Mouse (Mus musculus) hindbrain, embryonic 16.5 days (tissue): ENCODE results near the gene Matk. TPM values are rescaled to one million over a fixed set of nuclear protein-coding genes. Genes with fewer than 3 reads are reported as not detected.
A peak's percentile ranks its signal among the peaks of the same experiment; 100 is the strongest.
"Not testable (repeated sequence)": the region's sequence is repeated elsewhere in the genome, so short reads cannot be mapped to it uniquely, and the experiment has no call there.

Source experiments
- ATAC-seq: fragments of 200-750 bp; cut with Nextera tagmentation; 2 replicates; pipeline ENCODE4 v1.8.0; 2017; ENCODE audit warnings: moderate TSS enrichment, moderate library complexity
- H3K27ac ChIP-seq: fragments of 300-500 bp; sonication (generic); 2 replicates; pipeline ENCODE4 v1.5.1; 2014; ENCODE audit warnings: low read depth, mild to moderate bottlenecking, control low read depth, low read length, moderate library complexity
- H3K27me3 ChIP-seq: fragments of 300-500 bp; sonication (generic); replicated peaks from 2 replicates; pipeline ENCODE4 v1.6.1; 2014; ENCODE audit warnings: low read length; ENCODE audit not compliant: control insufficient read depth, insufficient read depth
- H3K36me3 ChIP-seq: fragments of 300-500 bp; sonication (generic); 2 replicates; pipeline ENCODE4 v1.6.1; 2014; ENCODE audit warnings: mild to moderate bottlenecking, low read length, moderate library complexity, mixed read lengths; ENCODE audit not compliant: control insufficient read depth, insufficient read depth
- H3K4me1 ChIP-seq: fragments of 300-500 bp; sonication (generic); 2 replicates; pipeline ENCODE4 v1.6.1; 2014; ENCODE audit warnings: low read depth, low read length; ENCODE audit not compliant: control insufficient read depth, insufficient read depth
- H3K4me2 ChIP-seq: fragments of 300-500 bp; sonication (generic); 2 replicates; pipeline ENCODE4 v1.6.1; 2014; ENCODE audit warnings: mild to moderate bottlenecking, low read length, control low read depth, moderate library complexity
- H3K4me3 ChIP-seq: fragments of 300-500 bp; sonication (generic); 2 replicates; pipeline ENCODE4 v1.5.1; 2014; ENCODE audit warnings: mild to moderate bottlenecking, low read length, control low read depth, moderate library complexity
- H3K9ac ChIP-seq: fragments of 300-500 bp; sonication (generic); 2 replicates; pipeline ENCODE4 v1.6.1; 2014; ENCODE audit warnings: low read depth, mild to moderate bottlenecking, control low read depth, low read length, moderate library complexity
- H3K9me3 ChIP-seq: fragments of 300-500 bp; sonication (generic); 2 replicates; pipeline ENCODE4 v1.6.1; 2014; ENCODE audit warnings: mild to moderate bottlenecking, low read length, moderate library complexity; ENCODE audit not compliant: control insufficient read depth
- WGBS: fragments of 180-500 bp; shearing (Covaris S2); extraction: QIAGEN DNeasy Blood & Tissue Kit; methylation state at CpG from one replicate; pipeline ENCODE4 v1.1.7; 2014; 5-methylcytosine and 5-hydroxymethylcytosine counted together
- polyA plus RNA-seq: library from polyadenylated mRNA; unstranded; fragments of >200 nt; fragmentation: Nextera tagmentation; extraction: Ambion mirVana; gene quantifications from 2 replicates; pipeline ENCODE4 v1.2.1, GENCODE M21; 2015

Gene Matk
- polyA plus RNA-seq, 1 experiment from 2014 or later, result 72.8 TPM

DNA sequence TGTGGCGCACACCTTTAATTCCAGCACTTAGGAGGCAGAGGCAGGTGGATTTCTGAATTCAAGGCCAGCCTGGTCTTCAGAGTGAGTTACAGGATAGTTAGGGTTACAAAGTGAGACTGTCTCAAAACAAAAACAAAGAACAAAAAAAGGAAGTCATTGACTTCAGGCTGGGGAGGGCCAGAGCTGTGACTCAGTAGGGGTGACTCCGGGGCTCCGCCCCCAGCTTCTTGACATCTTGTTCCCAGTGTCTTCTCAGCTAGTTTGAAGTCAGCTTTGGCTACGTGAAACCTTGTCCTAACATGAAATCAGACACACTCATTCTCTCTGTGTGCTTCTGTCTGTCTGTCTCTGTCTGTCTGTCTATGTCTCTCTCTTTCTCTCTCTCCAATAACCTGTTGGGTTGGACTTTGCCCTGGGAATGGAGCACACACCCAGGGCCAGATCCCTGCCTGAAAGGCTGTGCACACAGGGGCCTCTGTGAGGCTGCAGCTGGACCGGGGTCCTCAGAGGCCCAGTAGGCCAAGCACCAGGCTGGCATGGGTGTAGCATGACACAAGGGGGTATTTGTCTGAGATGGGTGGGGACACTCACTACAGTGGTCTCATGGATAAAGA, 31.2 kb upstream of the Matk start:
- H3K9ac ChIP-seq, result no peak overlapping the region
- no peaks in the 10 kb centered on the region for H3K9me3 ChIP-seq
- no peak for ATAC-seq
- no peaks in the 10 kb centered on the region for H3K4me1 ChIP-seq
- H3K36me3 ChIP-seq, result peaks cover 30% of the 10 kb centered on the region
- no peaks in the 10 kb centered on the region for H3K27me3 ChIP-seq
- 83% methylated on average over 5 of the region's 5 CpGs for WGBS
- no peak overlapping the region for H3K4me3 ChIP-seq
- H3K4me2 ChIP-seq, result no peak overlapping the region
- H3K27ac ChIP-seq, result no peak overlapping the region

- H3K9me3 ChIP-seq, H3K27me3 ChIP-seq, H3K4me1 ChIP-seq, H3K9ac ChIP-seq, H3K4me2 ChIP-seq, ATAC-seq, H3K27ac ChIP-seq, H3K4me3 ChIP-seq: not testable (repeated sequence)
- WGBS, result 77% methylated on average over 2 of the region's 2 CpGs
- peaks cover 17% of the 10 kb centered on the region; the same call in 1 of the 2 replicates for H3K36me3 ChIP-seq
These were observed 29.0 kb upstream of the Matk start for GRCm38 (mm10) chr10:81223731-81224130.

DNA sequence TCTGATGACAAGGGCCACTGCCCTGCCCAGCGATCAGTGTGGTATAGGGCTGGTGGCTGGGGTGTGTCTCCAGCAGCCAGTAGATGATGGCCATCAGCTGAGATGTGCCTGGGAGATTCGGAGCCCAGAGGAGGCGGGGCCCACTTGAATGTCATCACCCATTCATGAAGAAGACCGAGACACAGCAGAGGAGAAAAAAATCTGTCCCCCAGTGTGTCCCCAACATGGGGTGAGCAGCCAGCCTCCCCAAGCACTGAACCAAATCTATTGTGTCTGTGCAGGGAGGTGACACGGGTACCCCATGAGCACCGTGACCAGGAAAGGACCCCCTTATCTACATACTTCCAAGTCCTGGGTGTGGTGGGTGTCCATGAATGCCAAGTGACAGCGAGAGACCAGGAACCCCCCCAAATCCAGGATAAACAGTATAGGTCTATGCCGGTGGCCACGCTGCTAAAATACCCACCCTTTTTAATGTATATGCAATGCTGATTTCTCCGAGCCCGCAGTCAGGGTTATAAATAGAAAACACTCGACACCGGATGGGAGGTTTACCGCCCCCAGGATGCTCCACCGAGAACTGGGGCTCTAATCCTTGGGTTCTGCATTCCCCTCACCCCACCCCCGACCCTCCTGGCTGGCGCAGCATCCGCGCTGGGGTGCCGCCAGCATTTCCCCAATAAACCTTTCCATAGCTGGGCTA, 22.8 kb upstream of the Matk start:
- H3K27me3 ChIP-seq, result no peaks in the 10 kb centered on the region
- WGBS, result 6% methylated on average over 20 of the region's 20 CpGs
- peak overlapping the region; percentile 64 for H3K4me3 ChIP-seq
- H3K9me3 ChIP-seq, result no peaks in the 10 kb centered on the region
- peak; percentile 35 for ATAC-seq
- H3K36me3 ChIP-seq, result no peaks in the 10 kb centered on the region; the same call in 1 of the 2 replicates
- H3K4me1 ChIP-seq, result peaks cover 33% of the 10 kb centered on the region
- H3K9ac ChIP-seq, result peak overlapping the region; percentile 79
- peak overlapping the region; percentile 55 for H3K4me2 ChIP-seq
- H3K27ac ChIP-seq, result peak overlapping the region; percentile 85

DNA sequence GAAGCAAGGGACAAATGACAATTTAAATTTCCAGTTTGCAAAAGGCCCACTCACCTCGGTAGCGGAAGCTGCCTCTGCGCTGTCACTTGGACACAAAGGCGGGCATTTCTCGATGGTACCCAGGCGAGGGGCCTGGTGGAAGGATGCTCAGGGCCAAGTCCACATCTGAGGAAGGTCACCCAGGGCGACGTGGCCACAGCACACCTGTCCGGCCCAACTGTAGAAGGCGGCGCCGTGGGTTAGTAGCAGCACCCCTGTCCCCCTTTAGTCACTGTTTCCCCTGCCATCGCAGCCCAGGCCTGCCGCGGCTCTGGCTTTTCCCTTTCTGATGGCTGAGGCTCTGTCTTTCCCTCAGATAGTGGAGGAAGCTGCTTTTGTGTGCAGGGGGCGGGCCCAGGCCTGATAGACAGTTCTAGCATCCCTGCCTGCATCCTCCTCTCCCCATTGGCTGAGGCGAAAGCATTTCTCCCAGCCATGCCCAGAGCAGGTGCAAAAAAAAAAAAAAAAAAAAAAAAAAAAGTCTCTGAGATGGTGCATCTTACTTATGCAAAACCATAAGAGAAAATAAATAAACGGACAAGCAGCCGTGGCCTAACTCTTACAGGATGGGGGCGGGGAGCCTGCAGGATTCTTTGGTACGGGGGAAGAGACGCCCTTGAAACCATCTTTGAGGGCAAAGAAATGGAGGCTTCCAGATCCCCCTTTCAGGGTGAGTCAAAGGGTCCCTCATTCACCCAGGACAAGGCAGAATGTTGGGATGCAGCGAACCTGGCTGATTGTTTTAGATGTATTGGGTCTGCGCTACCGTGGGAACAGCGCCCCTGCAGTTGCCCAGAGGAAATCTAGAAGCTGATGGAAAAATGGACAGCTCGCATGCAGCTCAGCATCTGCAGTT, 22.1 kb upstream of the Matk start, which contains the start of gene Atcay:
Gene Atcay, minus strand, starts transcription at position 396 of the 895 bp plus-strand sequence.
- Histone ChIP-seq H3K4me3 (peak within 1 kb of the TSS; percentile 64), H3K9me3 (no peaks in the 10 kb centered on the region), H3K9ac (peak within 1 kb of the TSS; percentile 79), H3K27me3 (no peaks in the 10 kb centered on the region), H3K36me3 (peaks cover 3% of the 10 kb centered on the region; the same call in 1 of the 2 replicates), H3K4me1 (peaks cover 33% of the 10 kb centered on the region), H3K4me2 (peak within 1 kb of the TSS; percentile 55), H3K27ac (peak within 1 kb of the TSS; percentile 85)
- WGBS, result 5% methylated on average over 27 of the region's 27 CpGs
- peak; percentile 89 for ATAC-seq

GRCm38 (mm10) chr10:81231436-81231835, 21.3 kb upstream of the Matk start:
- Histone ChIP-seq H3K27ac (peak overlapping the region; percentile 85), H3K4me3 (peak overlapping the region; percentile 64), H3K4me2 (peak overlapping the region; percentile 55), H3K4me1 (peaks cover 33% of the 10 kb centered on the region), H3K9ac (peak overlapping the region; percentile 79), H3K9me3 (no peaks in the 10 kb centered on the region), H3K27me3 (no peaks in the 10 kb centered on the region), H3K36me3 (peaks cover 3% of the 10 kb centered on the region; the same call in 1 of the 2 replicates)
- ATAC-seq, result no peak
- WGBS, result 37% methylated on average over 7 of the region's 7 CpGs

DNA sequence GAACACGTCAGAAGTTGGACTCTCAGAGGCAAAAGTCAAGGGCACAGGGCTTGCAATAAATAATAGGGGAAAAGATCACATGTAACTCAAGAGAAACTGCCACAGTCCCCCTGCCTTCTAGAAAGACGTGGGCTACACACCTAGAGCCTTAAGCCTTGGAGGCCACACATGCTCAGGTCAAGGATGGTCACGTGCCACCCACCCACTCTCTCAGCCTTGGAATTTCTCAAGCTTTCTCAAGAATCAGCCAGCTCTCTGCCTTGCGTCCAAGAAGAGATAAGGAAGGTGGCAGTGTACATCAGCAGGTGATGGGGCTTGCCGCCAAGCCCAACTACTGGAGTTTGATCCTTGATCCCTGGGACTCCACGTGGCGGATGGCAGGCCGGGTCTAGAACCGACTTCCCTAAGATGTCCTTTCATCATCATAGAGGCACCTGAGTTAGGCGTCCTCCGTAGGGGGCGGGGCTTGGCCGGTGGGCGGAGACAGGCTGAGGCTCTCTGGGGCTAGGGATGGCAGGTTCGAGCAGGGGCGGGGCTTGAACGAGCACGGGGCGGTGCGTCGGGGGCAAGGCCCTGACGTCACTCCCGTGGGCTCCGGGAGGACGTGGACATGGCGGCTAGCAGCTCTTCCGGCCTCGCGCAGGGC, 20.0 kb upstream of the Matk start, which contains the start of gene Zfr2:
Gene Zfr2, plus strand, starts transcription at position 576 of the 646 bp plus-strand sequence.
- peak within 1 kb of the TSS; percentile 90 for H3K9ac ChIP-seq
- ATAC-seq, result peak; percentile 81
- H3K9me3 ChIP-seq, result no peaks in the 10 kb centered on the region
- peak within 1 kb of the TSS; percentile 76 for H3K4me2 ChIP-seq
- peaks cover 3% of the 10 kb centered on the region; the same call in 1 of the 2 replicates for H3K36me3 ChIP-seq
- 8% methylated on average over 29 of the region's 29 CpGs for WGBS
- peaks cover 33% of the 10 kb centered on the region for H3K4me1 ChIP-seq
- H3K27ac ChIP-seq, result peak within 1 kb of the TSS; percentile 67
- H3K4me3 ChIP-seq, result peak within 1 kb of the TSS; percentile 76
- no peaks in the 10 kb centered on the region for H3K27me3 ChIP-seq

GRCm38 (mm10) chr10:81233226-81233585, 19.5 kb upstream of the Matk start:
- peak; percentile 55 for ATAC-seq
- Histone ChIP-seq H3K27me3 (0 out of 2 replicates have a peak, but pooled peaks cover 3% of the 10 kb centered on the region), H3K9me3 (no peaks in the 10 kb centered on the region), H3K4me2 (peak overlapping the region; percentile 76), H3K4me3 (peak overlapping the region; percentile 76), H3K36me3 (peaks cover 3% of the 10 kb centered on the region; the same call in 1 of the 2 replicates), H3K9ac (peak overlapping the region; percentile 90), H3K27ac (peak overlapping the region; percentile 67), H3K4me1 (peaks cover 28% of the 10 kb centered on the region)
- 0% methylated on average over 22 of the region's 28 CpGs for WGBS

DNA sequence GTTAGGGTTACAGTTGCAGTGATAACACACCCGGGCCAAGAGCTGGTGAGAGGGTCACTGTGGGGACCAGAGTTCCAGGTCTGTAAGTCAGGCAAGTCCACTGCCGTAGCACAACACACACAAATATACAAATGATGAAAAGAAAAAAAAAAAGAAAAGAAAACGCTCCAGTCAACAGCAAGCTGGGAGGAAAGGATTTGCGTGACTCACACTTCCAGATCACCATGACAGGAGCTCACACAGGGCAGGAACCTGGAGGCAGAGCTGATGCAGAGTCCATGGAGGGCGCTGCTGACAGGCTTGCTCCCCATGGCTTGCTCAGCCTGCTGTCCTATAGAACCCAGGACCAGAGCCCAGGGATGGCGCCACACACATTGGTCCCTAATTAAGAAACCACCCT, 18.5 kb upstream of the Matk start:
- Histone ChIP-seq H3K4me3 (no peak overlapping the region), H3K36me3 (0 out of 2 replicates have a peak, but pooled peaks cover 3% of the 10 kb centered on the region), H3K27me3 (peaks cover 3% of the 10 kb centered on the region; the same call in 1 of the 2 replicates), H3K9me3 (no peaks in the 10 kb centered on the region), H3K4me1 (peaks cover 18% of the 10 kb centered on the region), H3K9ac (no peak overlapping the region), H3K27ac (no peak overlapping the region), H3K4me2 (no peak overlapping the region)
- WGBS, result 81% methylated on average over 6 of the region's 6 CpGs
- ATAC-seq, result no peak
